Mouse (Mus musculus) spleen, adult 2 months (tissue): Measurements from ENCODE around the gene Szrd1.

ENCODE experiments used
- CTCF ChIP-seq: fragments of 200-500 bp; IDR thresholded peaks from 2 replicates; pipeline ENCODE4 v1.5.1; 2011; ENCODE audit warnings: mild to moderate bottlenecking, inconsistent platforms; ENCODE audit not compliant: insufficient read depth, insufficient read length, insufficient replicate concordance; ENCODE audit errors: extremely low read depth
- POLR2A ChIP-seq: fragments of 200-500 bp; IDR thresholded peaks from 2 replicates; pipeline ENCODE4 v1.6.1; 2011; ENCODE audit warnings: low read depth, low read length, inconsistent platforms

GRCm38 (mm10) chr4:141076761-141077506, 62.6 kb downstream of the Szrd1 start:
- TF ChIP-seq CTCF (no peak), POLR2A (no peak)
